Mouse (Mus musculus) erythroblast, embryonic 14.5 days (primary cell): ENCODE data around the gene 1700086D15Rik.

ENCODE experiments used
- GATA1 ChIP-seq: IDR thresholded peaks from 2 replicates; pipeline ENCODE4 v1.6.1; 2012; ENCODE audit warnings: low read length, inconsistent platforms, mixed read lengths
- TAL1 ChIP-seq: IDR thresholded peaks from 3 replicates; pipeline ENCODE4 v1.6.1; 2012; ENCODE audit warnings: low read length, inconsistent platforms, mixed read lengths

DNA sequence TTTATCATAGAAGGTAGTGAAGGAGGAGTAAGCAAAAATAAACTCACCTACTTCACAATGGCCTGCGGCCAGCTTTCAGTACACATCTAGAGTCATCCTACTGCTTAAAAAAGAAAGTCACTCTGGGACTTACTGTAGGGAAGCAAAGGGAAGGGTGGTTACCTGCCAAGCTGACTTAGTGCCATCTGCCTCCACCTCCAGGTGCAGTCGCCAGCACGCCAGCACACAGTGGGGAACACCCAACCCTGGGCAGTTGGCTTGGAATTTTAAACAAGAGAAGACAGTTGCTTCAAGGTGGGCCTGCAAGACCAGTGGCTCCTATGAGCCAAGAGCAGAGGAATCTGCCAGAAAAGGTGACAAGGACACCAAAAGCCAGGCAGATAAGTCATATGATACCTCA, 55.6 kb downstream of the 1700086D15Rik start:
- no peak for TF ChIP-seq TAL1
- no peak for TF ChIP-seq GATA1
